Mouse (Mus musculus): ENCODE results near the gene Dgcr2. TPM values are rescaled to one million over a fixed set of nuclear protein-coding genes. Genes with fewer than 3 reads are reported as not detected.

The Dgcr2 gene
- polyA plus RNA-seq, 1 experiment = 29.4 TPM

DNA sequence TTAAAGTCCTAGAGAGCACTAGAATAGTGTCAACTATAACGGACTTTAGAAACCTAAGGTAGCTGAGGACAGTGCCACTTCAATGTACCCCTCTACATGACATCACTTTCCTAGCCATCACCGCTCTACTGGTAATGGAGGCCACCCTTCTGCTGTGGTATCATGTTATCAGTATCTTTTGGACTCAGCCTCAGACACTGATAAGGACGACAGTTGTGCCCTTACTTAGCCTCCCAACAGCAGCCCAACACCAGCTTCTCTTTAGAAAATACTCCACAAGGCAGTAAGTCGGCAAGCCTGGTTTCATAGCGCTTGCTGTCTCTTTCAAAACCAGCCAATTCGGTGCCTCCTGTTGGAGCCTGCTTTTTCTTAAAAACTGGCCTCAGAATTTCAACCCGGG lies 63.8 kb downstream of the Dgcr2 start:
- H3K27ac ChIP-seq (ENCODE audit: insufficient read depth, low read depth, low read length) = no peak overlapping the region
- no peak overlapping the region for H3K4me3 ChIP-seq (ENCODE audit: insufficient read depth, low read length)
- no peaks in the 10 kb centered on the region for H3K4me1 ChIP-seq (ENCODE audit: control insufficient read depth, insufficient read depth, low read length)
- TF ChIP-seq POLR2A (IDR thresholded peaks at IDR 0.05; ENCODE audit: borderline replicate concordance, low read depth, low read length) = no peak
- TF ChIP-seq CTCF (IDR thresholded peaks at IDR 0.05; ENCODE audit: low read depth, low read length) = no peak

DNA sequence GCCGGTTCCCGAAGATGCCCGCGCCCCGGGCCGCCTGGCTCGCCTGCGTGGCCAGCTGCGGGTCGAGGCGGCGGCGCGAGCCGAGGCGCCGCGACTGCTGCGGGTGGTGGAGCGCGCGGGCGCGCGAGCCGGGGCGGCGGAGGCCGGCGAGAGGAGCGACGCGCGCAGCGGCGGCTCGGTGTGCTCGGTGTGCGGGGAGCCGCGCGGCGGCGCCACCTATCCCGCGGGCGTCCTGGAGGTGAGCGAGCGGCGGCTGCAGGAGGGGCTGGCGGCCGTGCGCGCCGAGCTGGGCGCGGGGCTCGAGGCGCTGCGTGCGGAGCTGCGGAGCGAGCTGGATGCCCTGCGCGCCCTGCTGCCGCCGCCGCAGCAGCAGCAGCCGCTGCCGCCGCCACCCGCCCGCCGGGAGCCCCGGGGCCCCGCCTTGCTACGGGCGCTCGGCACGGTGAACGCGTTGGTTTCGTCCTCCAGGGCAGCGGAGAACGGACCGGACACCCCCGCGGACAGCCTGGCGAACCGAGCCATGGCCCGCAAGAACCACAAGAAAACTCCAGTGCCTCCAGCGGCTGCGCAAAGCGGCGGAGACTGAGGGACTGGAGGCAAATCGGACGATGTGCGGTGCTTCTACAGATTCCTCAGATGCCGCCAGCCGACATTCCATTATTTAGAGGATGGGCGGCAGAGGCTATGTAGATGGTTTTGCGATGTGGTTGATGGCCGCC lies 64.5 kb downstream of the Dgcr2 start:
- peak overlapping the region; percentile 32 for H3K4me3 ChIP-seq (ENCODE audit: insufficient read depth, low read length)
- no peak overlapping the region for H3K27ac ChIP-seq (ENCODE audit: insufficient read depth, low read depth, low read length)
- TF ChIP-seq CTCF (IDR thresholded peaks at IDR 0.05; ENCODE audit: low read depth, low read length) (no peak), POLR2A (IDR thresholded peaks at IDR 0.05; ENCODE audit: borderline replicate concordance, low read depth, low read length) (no peak)

DNA sequence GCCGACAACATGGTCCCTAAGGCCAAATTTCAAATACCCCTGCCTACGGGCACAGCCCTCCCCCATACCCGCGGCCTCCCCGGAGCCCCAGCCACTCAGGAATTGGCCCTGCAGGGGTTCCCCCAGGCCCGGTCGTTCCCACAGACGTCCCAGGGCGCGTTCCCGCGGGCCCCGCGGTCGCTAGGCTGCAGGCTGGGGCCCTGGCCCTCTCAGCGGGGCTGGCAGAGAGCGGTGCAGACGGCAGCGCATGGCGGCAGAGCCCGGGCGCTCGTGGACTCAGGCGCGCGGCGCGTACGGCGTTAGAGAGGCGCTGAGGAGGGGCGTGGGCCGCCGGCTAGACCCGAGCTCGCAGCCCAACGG lies 65.1 kb downstream of the Dgcr2 start:
- TF ChIP-seq POLR2A (IDR thresholded peaks at IDR 0.05; ENCODE audit: borderline replicate concordance, low read depth, low read length) (no peak), CTCF (IDR thresholded peaks at IDR 0.05; ENCODE audit: low read depth, low read length) (no peak)
- Histone ChIP-seq H3K4me1 (ENCODE audit: control insufficient read depth, insufficient read depth, low read length) (no peaks in the 10 kb centered on the region), H3K27ac (ENCODE audit: insufficient read depth, low read depth, low read length) (no peak overlapping the region), H3K4me3 (ENCODE audit: insufficient read depth, low read length) (peak overlapping the region; percentile 32)

More for the DNA sequence above, 64.5 kb downstream of the Dgcr2 start:
- H3K4me1 ChIP-seq (ENCODE audit: control insufficient read depth, insufficient read depth, low read length) = no peaks in the 10 kb centered on the region

DNA sequence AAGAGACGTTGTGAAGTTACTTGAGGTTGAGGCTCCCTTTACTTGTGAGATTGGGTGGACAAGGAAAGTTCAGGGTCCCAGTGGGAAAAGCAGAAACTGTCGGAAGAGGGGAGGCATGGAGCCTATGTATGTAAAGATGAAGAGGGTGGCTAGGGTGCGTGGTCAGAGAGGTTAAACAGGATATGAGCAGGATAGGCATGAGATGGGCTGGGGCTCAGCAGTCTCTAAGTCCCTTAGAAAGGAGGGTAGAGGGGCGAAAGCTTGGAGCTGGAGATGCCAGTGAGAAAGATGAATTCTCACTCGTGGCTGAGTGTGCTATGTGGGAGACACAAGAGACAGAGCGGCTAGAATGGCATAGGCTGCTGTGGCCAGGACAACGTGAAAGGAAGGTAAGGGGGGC lies 65.5 kb downstream of the Dgcr2 start, which contains the start of gene B830017H08Rik:
TSS of gene B830017H08Rik (plus strand) at position 301 of the 400 bp plus-strand sequence.
- H3K27ac ChIP-seq (ENCODE audit: insufficient read depth, low read depth, low read length) = no peak within 1 kb of the TSS
- TF ChIP-seq POLR2A (IDR thresholded peaks at IDR 0.05; ENCODE audit: borderline replicate concordance, low read depth, low read length) (no peak), CTCF (IDR thresholded peaks at IDR 0.05; ENCODE audit: low read depth, low read length) (no peak)
- H3K4me3 ChIP-seq (ENCODE audit: insufficient read depth, low read length) = peak within 1 kb of the TSS; percentile 32
- H3K4me1 ChIP-seq (ENCODE audit: control insufficient read depth, insufficient read depth, low read length) = no peaks in the 10 kb centered on the region

DNA sequence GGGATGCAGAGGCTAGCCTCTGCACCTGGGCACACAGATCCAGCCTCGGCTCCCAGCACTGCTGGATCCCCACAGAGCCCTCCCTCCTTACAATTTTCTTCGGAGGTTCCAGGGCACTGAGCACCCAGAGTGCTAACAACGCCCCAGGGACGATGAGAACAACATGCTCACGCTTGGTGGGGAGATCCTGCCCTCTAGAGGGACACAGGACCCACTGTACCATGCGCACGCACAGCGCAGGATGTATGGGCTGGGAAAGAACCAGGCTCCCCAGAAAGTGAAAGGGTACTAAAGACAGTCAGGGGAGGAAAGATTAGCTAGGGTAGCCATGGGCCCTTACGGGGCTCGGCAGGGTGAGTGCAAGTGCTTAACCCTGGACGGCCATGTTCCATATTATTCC lies 66.6 kb downstream of the Dgcr2 start:
- TF ChIP-seq POLR2A (IDR thresholded peaks at IDR 0.05; ENCODE audit: borderline replicate concordance, low read depth, low read length) (no peak), CTCF (IDR thresholded peaks at IDR 0.05; ENCODE audit: low read depth, low read length) (no peak)
- Histone ChIP-seq H3K4me3 (ENCODE audit: insufficient read depth, low read length) (no peak overlapping the region), H3K4me1 (ENCODE audit: control insufficient read depth, insufficient read depth, low read length) (no peaks in the 10 kb centered on the region), H3K27ac (ENCODE audit: insufficient read depth, low read depth, low read length) (no peak overlapping the region)

DNA sequence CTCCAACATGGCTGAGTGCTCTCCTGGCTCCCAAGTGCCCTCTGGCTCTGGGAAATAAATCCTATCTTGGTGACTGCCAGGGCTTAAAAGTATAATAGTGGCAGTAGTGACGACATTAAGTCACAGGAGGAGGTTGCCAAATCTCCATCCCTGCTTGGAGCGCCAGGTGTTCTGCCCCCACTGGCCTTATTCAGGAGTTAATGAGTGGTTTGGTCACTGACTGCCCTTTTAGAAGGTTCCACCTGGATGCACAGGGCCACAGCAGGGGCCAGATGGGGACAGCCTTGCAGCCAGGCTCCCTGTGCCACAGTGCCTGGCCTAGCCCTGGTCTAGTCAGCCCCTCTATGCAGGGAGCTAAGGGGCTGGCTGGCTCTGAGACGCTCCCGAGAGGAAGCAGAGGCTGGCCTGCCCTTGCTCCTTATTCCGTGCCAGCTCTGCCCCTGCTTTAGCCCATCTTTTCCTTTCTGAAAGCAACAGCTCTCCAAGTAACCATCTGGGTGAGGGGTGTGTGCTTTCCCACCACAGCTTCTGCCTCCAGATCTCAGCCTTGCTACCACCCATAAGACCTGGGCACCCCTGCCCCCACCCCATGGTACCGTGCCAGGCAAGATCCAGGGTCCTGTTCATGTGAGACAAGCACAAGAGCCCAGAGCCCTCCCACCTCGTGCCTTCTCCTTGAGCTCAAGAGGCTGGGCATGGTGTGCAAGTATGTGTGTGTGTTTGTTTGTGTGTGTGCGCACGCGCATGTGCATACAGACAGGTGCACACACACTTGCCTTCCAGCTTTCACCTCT lies 67.8 kb downstream of the Dgcr2 start:
- Histone ChIP-seq H3K4me3 (ENCODE audit: insufficient read depth, low read length) (no peak overlapping the region), H3K4me1 (ENCODE audit: control insufficient read depth, insufficient read depth, low read length) (no peaks in the 10 kb centered on the region), H3K27ac (ENCODE audit: insufficient read depth, low read depth, low read length) (no peak overlapping the region)
- TF ChIP-seq POLR2A (IDR thresholded peaks at IDR 0.05; ENCODE audit: borderline replicate concordance, low read depth, low read length) (no peak), CTCF (IDR thresholded peaks at IDR 0.05; ENCODE audit: low read depth, low read length) (no peak)

DNA sequence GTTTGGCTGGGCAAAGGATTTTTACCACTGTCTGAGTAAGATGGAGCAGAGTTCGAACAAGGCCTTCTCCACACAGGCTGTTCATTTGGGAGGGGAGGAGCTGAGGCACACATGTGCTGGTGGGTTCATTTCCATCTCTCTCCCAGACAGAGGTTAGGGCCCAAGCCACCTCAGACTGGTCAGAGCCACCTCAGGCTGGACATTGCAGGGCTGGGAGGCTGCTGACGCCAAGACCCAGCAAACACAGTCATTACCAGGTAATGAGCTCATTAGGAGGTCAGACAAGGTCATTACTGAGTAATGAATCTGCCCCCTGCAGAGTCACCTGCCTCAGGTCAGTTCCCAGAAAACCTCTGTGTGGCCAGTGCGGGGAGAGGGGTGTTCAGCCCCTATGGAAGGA lies 69.5 kb downstream of the Dgcr2 start:
- TF ChIP-seq CTCF (IDR thresholded peaks at IDR 0.05; ENCODE audit: low read depth, low read length) (no peak), POLR2A (IDR thresholded peaks at IDR 0.05; ENCODE audit: borderline replicate concordance, low read depth, low read length) (no peak)
- Histone ChIP-seq H3K4me3 (ENCODE audit: insufficient read depth, low read length) (no peak overlapping the region), H3K4me1 (ENCODE audit: control insufficient read depth, insufficient read depth, low read length) (no peaks in the 10 kb centered on the region), H3K27ac (ENCODE audit: insufficient read depth, low read depth, low read length) (no peak overlapping the region)

DNA sequence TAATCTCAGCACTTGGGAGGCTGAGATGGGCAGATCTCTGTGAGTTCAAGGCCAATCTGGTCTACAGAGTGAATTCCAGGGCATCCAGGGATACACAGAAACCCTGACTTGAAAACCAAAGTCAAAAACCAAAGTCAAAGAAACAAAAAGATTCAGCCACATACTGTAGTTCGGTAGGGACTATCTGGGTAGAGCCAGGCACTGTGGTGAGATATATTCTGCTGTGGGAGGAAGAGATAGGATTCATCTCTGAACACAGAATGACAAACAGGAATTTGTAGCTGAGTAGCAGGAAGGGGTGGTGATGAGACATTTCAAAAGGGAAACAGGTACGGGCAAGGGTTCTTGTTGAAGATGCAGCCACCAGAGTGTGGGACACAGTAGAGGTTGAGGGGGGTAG lies 70.1 kb downstream of the Dgcr2 start:
- H3K4me1 ChIP-seq (ENCODE audit: control insufficient read depth, insufficient read depth, low read length) = no peaks in the 10 kb centered on the region
- TF ChIP-seq POLR2A (IDR thresholded peaks at IDR 0.05; ENCODE audit: borderline replicate concordance, low read depth, low read length) (no peak), CTCF (IDR thresholded peaks at IDR 0.05; ENCODE audit: low read depth, low read length) (no peak)

DNA sequence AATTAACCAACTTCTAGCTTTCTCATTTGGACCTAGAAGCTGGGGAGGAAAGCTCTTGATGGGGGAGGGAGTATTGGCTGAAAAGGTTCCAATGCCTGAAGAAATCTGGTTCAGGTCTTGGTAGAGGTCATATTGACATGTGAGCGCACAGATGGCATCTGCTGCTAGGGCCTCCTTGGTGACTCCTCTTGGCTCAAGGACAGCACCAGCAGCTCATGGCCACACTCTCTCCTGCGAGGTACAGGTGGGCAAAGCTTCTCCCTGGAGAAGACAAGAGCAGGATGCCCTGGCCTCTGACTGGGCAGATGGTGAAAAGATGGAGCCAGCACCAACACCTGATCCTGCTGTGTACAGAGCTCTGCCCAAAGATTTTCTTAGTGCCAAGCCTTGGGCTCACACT lies 71.9 kb downstream of the Dgcr2 start:
- H3K27ac ChIP-seq (ENCODE audit: insufficient read depth, low read depth, low read length) = no peak overlapping the region
- no peak for TF ChIP-seq POLR2A (IDR thresholded peaks at IDR 0.05; ENCODE audit: borderline replicate concordance, low read depth, low read length)
- TF ChIP-seq CTCF (IDR thresholded peaks at IDR 0.05; ENCODE audit: low read depth, low read length) = no peak
- no peaks in the 10 kb centered on the region for H3K4me1 ChIP-seq (ENCODE audit: control insufficient read depth, insufficient read depth, low read length)
- no peak overlapping the region for H3K4me3 ChIP-seq (ENCODE audit: insufficient read depth, low read length)

More for the DNA sequence above, 70.1 kb downstream of the Dgcr2 start:
- no peak overlapping the region for H3K4me3 ChIP-seq (ENCODE audit: insufficient read depth, low read length)
- no peak overlapping the region for H3K27ac ChIP-seq (ENCODE audit: insufficient read depth, low read depth, low read length)

DNA sequence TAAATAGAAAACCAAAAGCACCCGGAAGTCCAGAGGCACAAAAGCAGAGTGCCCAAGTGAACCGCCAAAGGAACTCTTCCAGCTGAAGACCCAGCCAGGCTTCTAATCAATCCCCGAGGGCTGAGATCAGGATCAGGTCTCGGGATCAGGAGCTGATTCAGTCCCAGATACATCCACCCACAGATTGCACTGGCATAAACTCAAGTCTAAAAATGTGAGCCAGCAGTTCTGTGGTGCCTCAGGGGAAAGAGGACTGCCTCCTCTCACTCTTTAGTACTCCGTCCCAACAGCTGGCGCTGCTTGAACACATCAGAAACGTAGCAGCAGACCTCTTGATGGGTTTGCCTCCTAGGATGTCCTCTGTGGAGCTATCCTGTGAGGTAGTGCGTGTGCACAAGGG lies 81.8 kb downstream of the Dgcr2 start:
- no peak overlapping the region for H3K27ac ChIP-seq (ENCODE audit: insufficient read depth, low read depth, low read length)
- H3K4me1 ChIP-seq (ENCODE audit: control insufficient read depth, insufficient read depth, low read length) = no peaks in the 10 kb centered on the region
- no peak overlapping the region for H3K4me3 ChIP-seq (ENCODE audit: insufficient read depth, low read length)
- TF ChIP-seq POLR2A (IDR thresholded peaks at IDR 0.05; ENCODE audit: borderline replicate concordance, low read depth, low read length) = no peak
- TF ChIP-seq CTCF (IDR thresholded peaks at IDR 0.05; ENCODE audit: low read depth, low read length) = no peak

All from bone marrow macrophage, adult 2 months (primary cell).